Mouse (Mus musculus) mouse embryonic stem cell (cell line): ENCODE results near the gene Pomt1.

ENCODE experiments used
- in situ Hi-C, 2 experiments: fragments of 300-500 bp; cut with MboI; formaldehyde crosslinking; loops; 1 replicate in 1 of 2; 3 replicates in 1 of 2; pipeline ENCODE4 v1.14.3; 2019 to 2020; ENCODE audit warnings: low sequenced_read_pairs in 2 of 2, low pct_unique_long_range_greater_than_20kb in 1 of 2, mixed read lengths in 1 of 2; ENCODE audit not compliant: unreplicated experiment in 1 of 2

The Pomt1 gene

GRCm38 (mm10) chr2:32218541-32219334 lies 17.7 kb upstream of the Pomt1 start:
- in situ Hi-C loops = no loop called here

- in situ Hi-C loops = no loop called here
Measured at GRCm38 (mm10) chr2:32219501-32219900, 16.9 kb upstream of the Pomt1 start.

- in situ Hi-C loops = no loop called here
Measured at GRCm38 (mm10) chr2:32220021-32220420, 16.4 kb upstream of the Pomt1 start.

GRCm38 (mm10) chr2:32220969-32221368 lies 15.4 kb upstream of the Pomt1 start:
- in situ Hi-C loops = no loop called here

GRCm38 (mm10) chr2:32221577-32221976 lies 14.8 kb upstream of the Pomt1 start:
- in situ Hi-C loops = no loop called here

- in situ Hi-C loops = no loop called here
Measured at GRCm38 (mm10) chr2:32222057-32222456, 14.3 kb upstream of the Pomt1 start.

GRCm38 (mm10) chr2:32235433-32235832 lies 957 bp upstream of the Pomt1 start:
- in situ Hi-C loops = no loop called here

- in situ Hi-C loops = no loop called here
Measured at GRCm38 (mm10) chr2:32236760-32237487, 534 bp downstream of the Pomt1 start.

GRCm38 (mm10) chr2:32237571-32237970 lies 1.2 kb downstream of the Pomt1 start:
- in situ Hi-C loops = no loop called here

- in situ Hi-C loops = no loop called here
Measured at GRCm38 (mm10) chr2:32238708-32239435, 2.5 kb downstream of the Pomt1 start.

GRCm38 (mm10) chr2:32240591-32240990 lies 4.2 kb downstream of the Pomt1 start:
- in situ Hi-C loops = no loop called here

GRCm38 (mm10) chr2:32242986-32243385 lies 6.6 kb downstream of the Pomt1 start:
- in situ Hi-C loops = no loop called here

- in situ Hi-C loops = no loop called here
Measured at GRCm38 (mm10) chr2:32246741-32247140, 10.4 kb downstream of the Pomt1 start.

GRCm38 (mm10) chr2:32248377-32249361 lies 12.3 kb downstream of the Pomt1 start:
- in situ Hi-C loops = no loop called here

GRCm38 (mm10) chr2:32251791-32252527 lies 15.6 kb downstream of the Pomt1 start:
- in situ Hi-C loops = no loop called here

GRCm38 (mm10) chr2:32252658-32253057 lies 16.3 kb downstream of the Pomt1 start:
- in situ Hi-C loops = no loop called here

GRCm38 (mm10) chr2:32253352-32253751 lies 17.0 kb downstream of the Pomt1 start:
- in situ Hi-C loops = no loop called here

GRCm38 (mm10) chr2:32254563-32254962 lies 18.2 kb downstream of the Pomt1 start:
- in situ Hi-C loops = no loop called here
